Mouse (Mus musculus) lung, embryonic 14.5 days (tissue): ENCODE measurements around the gene Dnajc27. TPM values are rescaled to one million over a fixed set of nuclear protein-coding genes. Genes with fewer than 3 reads are reported as not detected.

Experiments used
- ATAC-seq: fragments of 200-750 bp; cut with Nextera tagmentation; 2 replicates; pipeline ENCODE4 v1.8.0; 2017; ENCODE audit warnings: mild to moderate bottlenecking, moderate TSS enrichment, moderate library complexity; ENCODE audit not compliant: insufficient read depth
- DNase-seq: peaks from one replicate; pipeline ENCODE4 v3.0.0-alpha.2; 2015
- H3K27ac ChIP-seq: fragments of 300-500 bp; sonication (generic); 2 replicates; pipeline ENCODE4 v1.5.1; 2014; ENCODE audit warnings: low read depth, mild to moderate bottlenecking, moderate library complexity
- H3K27me3 ChIP-seq: fragments of 300-500 bp; sonication (generic); 2 replicates; pipeline ENCODE4 v1.6.1; 2014; ENCODE audit warnings: low read length, control low read depth; ENCODE audit not compliant: insufficient read depth
- H3K36me3 ChIP-seq: fragments of 300-500 bp; sonication (generic); 2 replicates; pipeline ENCODE4 v1.6.1; 2014; ENCODE audit warnings: control low read depth; ENCODE audit not compliant: insufficient read depth
- H3K4me1 ChIP-seq: fragments of 300-500 bp; sonication (generic); 2 replicates; pipeline ENCODE4 v1.6.1; 2014; ENCODE audit warnings: antibody characterized with exemption, control low read depth; ENCODE audit not compliant: insufficient read depth
- H3K4me2 ChIP-seq: fragments of 300-500 bp; sonication (generic); 2 replicates; pipeline ENCODE4 v1.6.1; 2014; ENCODE audit warnings: mild to moderate bottlenecking
- H3K4me3 ChIP-seq: fragments of 300-500 bp; sonication (generic); 2 replicates; pipeline ENCODE4 v1.5.1; 2014; ENCODE audit warnings: low read depth, low read length
- H3K9ac ChIP-seq: fragments of 300-500 bp; sonication (generic); 2 replicates; pipeline ENCODE4 v1.6.1; 2014
- H3K9me3 ChIP-seq: fragments of 300-500 bp; sonication (generic); 2 replicates; pipeline ENCODE4 v1.6.1; 2016; ENCODE audit warnings: low read depth, low read length, control low read depth
- CTCF ChIP-seq: IDR thresholded peaks from 2 replicates; pipeline ENCODE4 v1.5.1; 2016; ENCODE audit warnings: antibody characterized with exemption, low read depth
- WGBS: fragments of 180-500 bp; shearing (Covaris S2); extraction: QIAGEN DNeasy Blood & Tissue Kit; methylation state at CpG from one replicate; pipeline ENCODE4 v1.1.7; 2014; 5-methylcytosine and 5-hydroxymethylcytosine counted together
- polyA plus RNA-seq: library from polyadenylated mRNA; unstranded; fragments of >200 nt; fragmentation: Nextera tagmentation; extraction: Ambion mirVana; gene quantifications from 2 replicates; pipeline ENCODE4 v1.2.1, GENCODE M21; 2014

Dnajc27 gene
- polyA plus RNA-seq, 1 experiment from 2014 or later, result 8.7 TPM

GRCm38 (mm10) chr12:4065944-4066343, 16.4 kb upstream of the Dnajc27 start:
- H3K36me3 ChIP-seq, result no peaks in the 10 kb centered on the region
- 50% methylated on average over 8 of the region's 8 CpGs for WGBS
- H3K4me1 ChIP-seq, result no peaks in the 10 kb centered on the region
- H3K9me3 ChIP-seq, result no peaks in the 10 kb centered on the region
- no peak for DNase-seq
- H3K4me3 ChIP-seq, result no peak overlapping the region
- no peak overlapping the region for H3K4me2 ChIP-seq
- TF ChIP-seq CTCF, result no peak
- no peak overlapping the region for H3K9ac ChIP-seq
- no peak for ATAC-seq
- no peaks in the 10 kb centered on the region for H3K27me3 ChIP-seq
- H3K27ac ChIP-seq, result no peak overlapping the region

GRCm38 (mm10) chr12:4066681-4067459, 15.5 kb upstream of the Dnajc27 start:
- ATAC-seq (no peak), DNase-seq (no peak)
- WGBS, result 67% methylated on average over 6 of the region's 6 CpGs
- H3K4me3 ChIP-seq, result no peak overlapping the region
- no peak for TF ChIP-seq CTCF
- H3K9ac ChIP-seq, result no peak overlapping the region; the same call in 1 of the 2 replicates
- no peaks in the 10 kb centered on the region for H3K4me1 ChIP-seq
- H3K4me2 ChIP-seq, result no peak overlapping the region
- no peaks in the 10 kb centered on the region for H3K36me3 ChIP-seq
- no peak overlapping the region for H3K27ac ChIP-seq
- H3K27me3 ChIP-seq, result no peaks in the 10 kb centered on the region
- H3K9me3 ChIP-seq, result no peaks in the 10 kb centered on the region

DNA sequence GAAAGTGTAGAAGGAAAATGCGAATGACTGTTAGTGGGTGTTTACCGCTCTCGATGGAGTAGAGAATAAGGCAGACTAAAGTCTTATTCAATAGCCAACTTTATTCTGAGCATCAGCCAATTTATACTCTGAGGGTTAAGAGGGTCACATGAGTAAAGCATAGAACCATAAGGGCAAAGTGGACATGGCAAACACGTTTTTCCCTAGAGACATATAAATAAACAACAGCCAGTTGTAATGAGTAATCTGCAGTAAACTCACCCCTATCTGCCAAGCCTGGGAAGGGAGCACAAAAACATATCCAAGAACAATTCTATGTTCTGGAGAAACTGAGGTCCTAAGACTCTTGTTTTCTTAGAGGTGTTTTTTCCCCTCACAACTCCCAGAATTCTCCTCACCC, 13.8 kb upstream of the Dnajc27 start:
- WGBS, result 73% methylated on average over 4 of the region's 4 CpGs
- no peak overlapping the region for H3K4me3 ChIP-seq
- no peaks in the 10 kb centered on the region for H3K4me1 ChIP-seq
- H3K27me3 ChIP-seq, result no peaks in the 10 kb centered on the region
- ATAC-seq (no peak), DNase-seq (no peak)
- TF ChIP-seq CTCF, result no peak
- no peak overlapping the region for H3K27ac ChIP-seq
- no peaks in the 10 kb centered on the region for H3K36me3 ChIP-seq
- no peaks in the 10 kb centered on the region for H3K9me3 ChIP-seq
- no peak overlapping the region for H3K9ac ChIP-seq
- no peak overlapping the region for H3K4me2 ChIP-seq

- Histone ChIP-seq H3K9me3 (no peaks in the 10 kb centered on the region), H3K4me3 (no peak overlapping the region)
- 77% methylated on average over 9 of the region's 9 CpGs for WGBS
These were observed 10.7 kb upstream of the Dnajc27 start for GRCm38 (mm10) chr12:4071671-4072070.

GRCm38 (mm10) chr12:4075407-4075806, 7.0 kb upstream of the Dnajc27 start:
- Histone ChIP-seq H3K9ac (no peak overlapping the region), H3K4me1 (no peaks in the 10 kb centered on the region), H3K27me3 (no peaks in the 10 kb centered on the region), H3K4me3 (no peak overlapping the region), H3K36me3 (no peaks in the 10 kb centered on the region), H3K9me3 (no peaks in the 10 kb centered on the region), H3K4me2 (no peak overlapping the region), H3K27ac (no peak overlapping the region)
- WGBS, result 42% methylated on average over 8 of the region's 8 CpGs
- no peak for TF ChIP-seq CTCF
- no peak for ATAC-seq
- no peak for DNase-seq

More at GRCm38 (mm10) chr12:4071671-4072070, 10.7 kb upstream of the Dnajc27 start:
- H3K36me3 ChIP-seq, result no peaks in the 10 kb centered on the region
- H3K9ac ChIP-seq, result no peak overlapping the region
- H3K27me3 ChIP-seq, result no peaks in the 10 kb centered on the region
- no peak for DNase-seq
- no peak for TF ChIP-seq CTCF
- H3K27ac ChIP-seq, result no peak overlapping the region
- no peak for ATAC-seq
- H3K4me2 ChIP-seq, result no peak overlapping the region
- no peaks in the 10 kb centered on the region for H3K4me1 ChIP-seq

- Histone ChIP-seq H3K9ac (no peak overlapping the region), H3K9me3 (no peaks in the 10 kb centered on the region)
These were observed 6.0 kb upstream of the Dnajc27 start for GRCm38 (mm10) chr12:4076383-4076782.

GRCm38 (mm10) chr12:4078069-4078468, 4.3 kb upstream of the Dnajc27 start:
- Histone ChIP-seq H3K36me3 (no peaks in the 10 kb centered on the region), H3K4me3 (no peak overlapping the region), H3K27me3 (no peaks in the 10 kb centered on the region), H3K9ac (no peak overlapping the region), H3K27ac (no peak overlapping the region), H3K4me2 (no peak overlapping the region), H3K9me3 (no peaks in the 10 kb centered on the region), H3K4me1 (no peaks in the 10 kb centered on the region; the same call in 1 of the 2 replicates)
- no peak for ATAC-seq
- 26% methylated on average over 1 of the region's 1 CpGs for WGBS
- TF ChIP-seq CTCF, result no peak
- no peak for DNase-seq

More at GRCm38 (mm10) chr12:4076383-4076782, 6.0 kb upstream of the Dnajc27 start:
- Histone ChIP-seq H3K4me3 (no peak overlapping the region), H3K27ac (no peak overlapping the region), H3K27me3 (no peaks in the 10 kb centered on the region), H3K4me2 (no peak overlapping the region), H3K4me1 (no peaks in the 10 kb centered on the region), H3K36me3 (no peaks in the 10 kb centered on the region)
- ATAC-seq, result no peak
- DNase-seq, result no peak
- no peak for TF ChIP-seq CTCF
